Mouse (Mus musculus): ENCODE measurements around the gene Fcer2a. TPM values are rescaled to one million over a fixed set of nuclear protein-coding genes. Genes with fewer than 3 reads are reported as not detected.

The Fcer2a gene
- 0.85 TPM for polyA plus RNA-seq (2014; fragmentation: Illumina TruSeq; extraction: RNeasy Lipid Tissue Mini Kit (QIAGEN cat#74804); ENCODE audit: low replicate concordance)

GRCm38 (mm10) chr8:3694121-3694520, at the start of gene Fcer2a:
Gene Fcer2a, minus strand, starts transcription at chr8:3694175.

DNA sequence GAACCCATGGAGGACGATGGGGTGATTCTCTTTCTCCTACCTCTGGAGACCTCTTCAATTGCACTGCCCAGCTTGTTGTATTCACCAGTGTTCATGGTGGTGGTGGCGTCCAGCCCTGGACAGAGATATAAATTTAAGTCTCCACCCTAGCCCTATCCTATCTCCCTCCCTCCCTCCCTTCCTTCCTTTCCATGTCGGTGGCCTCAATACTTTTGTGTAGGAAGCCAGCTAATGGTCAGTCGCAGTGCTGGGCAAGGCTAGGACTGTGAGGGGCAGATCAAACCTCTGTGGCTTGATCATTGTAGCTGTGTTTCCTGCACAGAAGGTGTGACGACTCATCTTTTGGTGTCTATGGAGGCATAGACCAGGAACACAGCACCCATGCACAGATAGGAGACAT, 26.6 kb upstream of the Fcer2a start, which contains the start of gene Clec4g:
Gene Clec4g, minus strand, starts transcription at position 101 of the 400 bp plus-strand sequence.

DNA sequence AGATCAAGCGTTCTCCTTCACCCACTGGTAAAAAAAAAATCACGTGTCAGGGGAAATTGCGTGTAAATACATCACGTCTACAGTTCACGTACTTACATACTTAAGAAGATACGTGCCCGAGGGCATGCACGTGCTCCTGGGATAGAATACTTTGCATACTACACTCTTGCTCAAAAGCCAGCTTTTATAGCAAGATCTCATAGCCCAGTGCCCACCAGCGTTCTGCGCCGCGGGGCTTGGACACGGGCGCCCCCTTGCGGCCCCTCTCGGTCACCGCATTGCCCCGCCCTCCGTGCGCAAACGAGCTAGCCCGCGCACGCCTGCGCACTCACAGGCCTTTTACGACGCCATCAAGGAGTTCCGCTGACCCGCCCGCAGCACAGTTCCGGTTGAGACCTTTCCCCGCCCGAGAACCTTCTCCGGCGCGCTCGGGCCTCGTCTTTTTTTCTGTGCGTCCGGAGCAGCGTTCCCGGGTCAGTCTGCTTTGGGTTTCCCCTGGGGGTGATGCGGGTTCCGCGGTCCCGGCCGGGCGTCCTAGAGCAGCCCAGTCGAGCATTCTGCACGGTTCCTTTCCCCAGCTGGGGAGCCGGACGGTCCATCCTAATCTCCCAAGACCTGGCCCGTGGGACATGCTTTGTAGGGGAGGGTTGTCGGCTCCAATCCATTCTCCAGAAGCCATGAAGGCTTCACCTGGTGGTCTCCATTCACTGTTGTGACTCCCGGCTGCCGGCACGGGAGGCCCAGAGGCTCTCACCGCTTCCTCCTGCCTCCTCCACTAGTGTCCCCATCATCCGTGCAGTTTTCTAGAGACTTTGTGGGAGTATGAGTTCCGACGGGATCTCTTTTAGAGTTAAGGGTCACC, 17.6 kb downstream of the Fcer2a start, which contains the start of gene Trappc5:
Gene Trappc5, plus strand, starts transcription at position 169 of the 862 bp plus-strand sequence.

GRCm38 (mm10) chr8:3671980-3672491, 21.9 kb downstream of the Fcer2a start, which contains the start of gene Fcor:
Gene Fcor, minus strand, starts transcription at chr8:3672362.

GRCm38 (mm10) chr8:3665507-3665906, 28.5 kb downstream of the Fcer2a start, which contains the start of gene Mcemp1:
Gene Mcemp1, plus strand, starts transcription at chr8:3665754.

DNA sequence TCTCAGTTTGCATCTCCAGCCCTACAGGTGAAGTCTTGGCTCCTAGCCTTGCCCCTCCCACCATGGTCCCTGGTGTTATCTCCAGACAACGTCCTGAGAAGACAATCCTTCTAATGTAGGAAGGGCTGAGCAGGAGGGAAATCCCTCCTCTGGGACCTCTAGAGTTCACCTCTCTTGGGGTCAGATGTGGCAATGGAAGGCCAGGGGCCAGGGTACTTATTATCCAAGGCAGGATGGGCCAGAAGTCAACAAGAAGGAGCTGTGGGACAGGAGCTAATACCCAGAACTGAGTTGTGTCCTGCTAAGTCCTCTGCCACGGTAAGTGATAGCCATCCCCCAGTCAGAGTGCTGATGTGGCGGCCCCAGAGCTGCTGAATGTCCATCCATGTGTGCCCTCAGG, 38.4 kb downstream of the Fcer2a start, which contains the start of gene Retn:
Gene Retn, plus strand, starts transcription at position 245 of the 400 bp plus-strand sequence.

Other genes starting within 250 kb of the Fcer2a start
- gene Pex11g, start 226.5 kb downstream of the Fcer2a start, polyA plus RNA-seq (2014; fragmentation: Illumina TruSeq; extraction: RNeasy Lipid Tissue Mini Kit (QIAGEN cat#74804); ENCODE audit: low replicate concordance): 1.3 TPM
- not detected for gene Tex45, start 223.3 kb downstream of the Fcer2a start, polyA plus RNA-seq (2014; fragmentation: Illumina TruSeq; extraction: RNeasy Lipid Tissue Mini Kit (QIAGEN cat#74804); ENCODE audit: low replicate concordance)
- gene Zfp358, start 201.0 kb downstream of the Fcer2a start, polyA plus RNA-seq (2014; fragmentation: Illumina TruSeq; extraction: RNeasy Lipid Tissue Mini Kit (QIAGEN cat#74804); ENCODE audit: low replicate concordance): 0.52 TPM
- gene Mcoln1, start 193.7 kb downstream of the Fcer2a start, polyA plus RNA-seq (2014; fragmentation: Illumina TruSeq; extraction: RNeasy Lipid Tissue Mini Kit (QIAGEN cat#74804); ENCODE audit: low replicate concordance): 16.9 TPM
- gene Pnpla6, start 178.8 kb downstream of the Fcer2a start, polyA plus RNA-seq (2014; fragmentation: Illumina TruSeq; extraction: RNeasy Lipid Tissue Mini Kit (QIAGEN cat#74804); ENCODE audit: low replicate concordance): 14.2 TPM
- 1.4 TPM for gene C330021F23Rik, start 126.2 kb downstream of the Fcer2a start, polyA plus RNA-seq (2014; fragmentation: Illumina TruSeq; extraction: RNeasy Lipid Tissue Mini Kit (QIAGEN cat#74804); ENCODE audit: low replicate concordance)
- 2.7 TPM for gene Camsap3, start 106.9 kb downstream of the Fcer2a start, polyA plus RNA-seq (2014; fragmentation: Illumina TruSeq; extraction: RNeasy Lipid Tissue Mini Kit (QIAGEN cat#74804); ENCODE audit: low replicate concordance)
- 0.19 TPM for gene Xab2, start 72.9 kb downstream of the Fcer2a start, polyA plus RNA-seq (2014; fragmentation: Illumina TruSeq; extraction: RNeasy Lipid Tissue Mini Kit (QIAGEN cat#74804); ENCODE audit: low replicate concordance)
- gene Pet100, start 72.6 kb downstream of the Fcer2a start, polyA plus RNA-seq (2014; fragmentation: Illumina TruSeq; extraction: RNeasy Lipid Tissue Mini Kit (QIAGEN cat#74804); ENCODE audit: low replicate concordance): 4.4 TPM
- not detected for gene Pcp2, start 68.6 kb downstream of the Fcer2a start, polyA plus RNA-seq (2014; fragmentation: Illumina TruSeq; extraction: RNeasy Lipid Tissue Mini Kit (QIAGEN cat#74804); ENCODE audit: low replicate concordance)
- gene Stxbp2, start 63.2 kb downstream of the Fcer2a start, polyA plus RNA-seq (2014; fragmentation: Illumina TruSeq; extraction: RNeasy Lipid Tissue Mini Kit (QIAGEN cat#74804); ENCODE audit: low replicate concordance): 46.8 TPM
- 3.1 TPM for gene Retn, start 38.4 kb downstream of the Fcer2a start, polyA plus RNA-seq (2014; fragmentation: Illumina TruSeq; extraction: RNeasy Lipid Tissue Mini Kit (QIAGEN cat#74804); ENCODE audit: low replicate concordance)
- not detected for gene Mcemp1, start 28.4 kb downstream of the Fcer2a start, polyA plus RNA-seq (2014; fragmentation: Illumina TruSeq; extraction: RNeasy Lipid Tissue Mini Kit (QIAGEN cat#74804); ENCODE audit: low replicate concordance)
- gene Fcor, start 21.8 kb downstream of the Fcer2a start, polyA plus RNA-seq (2014; fragmentation: Illumina TruSeq; extraction: RNeasy Lipid Tissue Mini Kit (QIAGEN cat#74804); ENCODE audit: low replicate concordance): not detected
- gene Trappc5, start 17.9 kb downstream of the Fcer2a start, polyA plus RNA-seq (2014; fragmentation: Illumina TruSeq; extraction: RNeasy Lipid Tissue Mini Kit (QIAGEN cat#74804); ENCODE audit: low replicate concordance): 4.5 TPM
- not detected for gene Clec4g, start 26.5 kb upstream of the Fcer2a start, polyA plus RNA-seq (2014; fragmentation: Illumina TruSeq; extraction: RNeasy Lipid Tissue Mini Kit (QIAGEN cat#74804); ENCODE audit: low replicate concordance)
- 15.9 TPM for gene Cd209a, start 54.8 kb upstream of the Fcer2a start, polyA plus RNA-seq (2014; fragmentation: Illumina TruSeq; extraction: RNeasy Lipid Tissue Mini Kit (QIAGEN cat#74804); ENCODE audit: low replicate concordance)
- gene Cd209e, start 160.1 kb upstream of the Fcer2a start, polyA plus RNA-seq (2014; fragmentation: Illumina TruSeq; extraction: RNeasy Lipid Tissue Mini Kit (QIAGEN cat#74804); ENCODE audit: low replicate concordance): 0.37 TPM
- not detected for gene Cd209d, start 184.4 kb upstream of the Fcer2a start, polyA plus RNA-seq (2014; fragmentation: Illumina TruSeq; extraction: RNeasy Lipid Tissue Mini Kit (QIAGEN cat#74804); ENCODE audit: low replicate concordance)
- 5.9 TPM for gene Cd209b, start 232.7 kb upstream of the Fcer2a start, polyA plus RNA-seq (2014; fragmentation: Illumina TruSeq; extraction: RNeasy Lipid Tissue Mini Kit (QIAGEN cat#74804); ENCODE audit: low replicate concordance)

Data from small intestine, adult 10 weeks (tissue).